Mouse (Mus musculus) left cerebral cortex, adult 2 months (tissue): ENCODE data around the gene Shisal2b. TPM values are rescaled to one million over a fixed set of nuclear protein-coding genes. Genes with fewer than 3 reads are reported as not detected.

Source experiments
- DNase-seq, 2 experiments: peaks; one replicate each; pipeline ENCODE4 v3.0.0; 2021 to 2022; ENCODE audit warnings: low spot score in 2 of 2, mixed read lengths in 1 of 2; ENCODE audit errors: extremely low spot score in 1 of 2
- H3K27ac ChIP-seq: fragments of 200-600 bp; 2 replicates; pipeline ENCODE4 v1.8.1; 2022
- H3K4me3 ChIP-seq: fragments of 200-600 bp; 2 replicates; pipeline ENCODE4 v1.8.1; 2022
- CTCF ChIP-seq: fragments of 200-600 bp; IDR thresholded peaks from 2 replicates; pipeline ENCODE4 v1.8.1; 2022; ENCODE audit warnings: antibody characterized with exemption, mild to moderate bottlenecking, moderate library complexity
- intact Hi-C: fragments of 180-260 bp; cut with DNase I; formaldehyde crosslinking; loops from one replicate; pipeline ENCODE4 v1.15.1; 2025
- total RNA-seq, 2 experiments: library from RNA; stranded (reverse); gene quantifications; 2 replicates each; pipeline ENCODE4 v1.2.3; 2021

Gene Shisal2b
- total RNA-seq, 2 experiments from 2014 or later: 0.26 to 0.27 TPM

DNA sequence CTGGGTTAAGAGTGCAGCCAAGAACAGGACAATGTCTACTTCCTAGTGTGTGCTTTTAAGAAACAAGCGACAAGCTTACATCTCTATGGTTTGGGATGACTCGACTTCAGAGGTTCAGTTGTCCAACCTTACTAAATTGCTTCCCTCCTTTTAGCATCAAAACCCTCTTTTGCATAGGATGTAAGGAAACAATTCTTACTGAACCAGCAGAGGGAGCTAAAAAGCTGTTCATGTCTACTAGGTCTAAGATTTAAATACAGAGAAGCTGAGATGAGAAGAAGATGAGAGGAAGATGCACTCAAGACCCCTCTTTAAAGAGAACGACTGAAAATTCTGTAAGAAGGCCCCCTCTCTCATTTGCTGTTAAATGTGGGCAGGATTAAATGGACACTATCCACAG is 58.0 kb downstream of the Shisal2b start:
- no peak for DNase-seq
- intact Hi-C loops: loop anchor here (1.0 kb wide), 1 partner anchor 135 kb away; no protein-coding TSS in a partner anchor
- peak; percentile 73 for TF ChIP-seq CTCF
- Histone ChIP-seq H3K4me3 (no peak overlapping the region), H3K27ac (no peak overlapping the region)

DNA sequence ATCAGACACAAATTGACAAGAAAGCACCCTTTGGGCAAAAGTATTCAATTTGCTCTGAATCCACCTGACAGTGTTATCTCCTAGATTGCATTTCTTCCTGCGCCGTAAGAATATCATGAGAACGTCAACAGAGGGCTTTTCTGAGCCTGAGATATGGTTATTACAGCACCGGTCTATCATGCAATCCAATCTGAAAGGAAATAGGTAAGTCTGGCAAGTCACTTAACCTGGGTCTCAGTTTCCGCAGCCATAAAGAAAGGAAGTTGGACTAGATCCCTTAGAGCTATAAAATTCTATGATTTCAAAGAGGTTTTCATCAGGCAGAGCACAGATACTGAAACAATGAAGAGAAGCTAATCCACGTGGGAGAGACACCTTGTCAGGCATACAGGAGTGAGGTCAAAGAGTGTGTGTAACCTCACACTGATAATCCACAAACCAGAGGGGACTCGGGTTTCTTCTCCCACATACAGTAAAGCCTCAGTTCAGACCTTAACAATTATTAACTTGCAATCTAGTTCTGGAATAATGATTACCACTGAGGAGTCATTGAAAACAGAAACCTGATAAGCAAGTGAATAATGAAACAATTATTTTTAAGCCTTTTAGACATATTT is 64.0 kb downstream of the Shisal2b start:
- Histone ChIP-seq H3K27ac (no peak overlapping the region), H3K4me3 (no peak overlapping the region)
- DNase-seq: no peak
- intact Hi-C loops: no loop called here
- TF ChIP-seq CTCF: no peak

DNA sequence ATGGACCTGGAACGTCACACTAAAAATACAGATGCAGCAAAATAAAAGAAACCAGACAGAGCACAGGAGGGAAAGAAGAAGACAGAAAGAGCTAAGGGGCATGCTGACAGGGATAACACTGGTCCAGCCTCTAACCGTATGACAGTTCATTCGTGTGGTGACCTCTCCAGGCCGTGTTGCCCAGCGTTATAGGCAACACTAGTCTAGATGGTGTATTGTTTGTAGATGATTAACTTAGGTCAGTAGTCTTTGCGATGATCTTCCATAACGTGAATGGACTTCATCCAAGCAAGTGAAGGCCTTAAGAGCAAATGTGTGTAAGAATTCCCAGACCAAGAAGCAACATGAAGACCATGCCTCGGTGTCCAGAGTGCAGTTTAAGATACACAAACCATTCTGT is 64.6 kb downstream of the Shisal2b start:
- intact Hi-C loops: no loop called here
- DNase-seq: no peak
- Histone ChIP-seq H3K27ac (no peak overlapping the region), H3K4me3 (no peak overlapping the region)
- no peak for TF ChIP-seq CTCF

Other genes starting within 250 kb of the Shisal2b start
- gene Srek1ip1, start 71.4 kb downstream of the Shisal2b start, total RNA-seq: 10 to 100 TPM; 18.9 to 19.3 TPM
- 10 to 100 TPM; 18.9 to 25.1 TPM for gene Cwc27, start 46.8 kb downstream of the Shisal2b start, total RNA-seq
- gene Rgs7bp, start 191.0 kb upstream of the Shisal2b start, total RNA-seq: 100 to 1,000 TPM; 166 to 173 TPM
- gene 4933425L06Rik, start 218.2 kb upstream of the Shisal2b start, total RNA-seq: not detected